In the genomic region with DNA sequence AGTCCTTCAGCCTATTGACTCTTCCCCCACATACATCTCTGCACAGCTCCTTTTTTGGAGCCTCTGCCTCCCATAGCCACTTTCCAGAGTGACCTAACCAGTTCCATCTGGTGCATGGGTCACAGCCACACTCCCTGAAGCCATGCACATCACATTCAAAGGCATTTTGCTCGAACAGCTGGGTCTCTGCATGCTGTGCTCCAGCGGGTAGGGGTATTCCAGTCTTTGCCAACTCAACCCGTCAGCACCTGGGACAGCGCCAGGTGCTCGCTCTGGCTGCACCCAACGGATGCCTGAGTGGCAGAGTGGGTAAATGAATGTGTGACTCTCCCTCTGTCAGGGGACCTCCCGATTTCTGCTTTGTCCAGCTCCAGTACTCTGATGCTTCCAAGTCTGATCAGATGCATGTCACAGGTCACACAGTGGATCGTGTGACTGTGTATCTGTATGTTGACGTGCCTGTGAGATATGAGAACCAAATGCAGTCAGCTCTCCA, we compare ENCODE assay signal across 9 mouse cellular contexts.
DNase-seq lines count a peak whose midpoint lies in the region; ATAC-seq and TF ChIP-seq lines count a peak whose summit lies in the region.
"Had no signal": no experiment of that assay in that cellular context is flagged by ENCODE, and none has a peak within 500 bp of the region (broad histone marks: within the 10 kb centered on the region; RNA-seq: fewer than 3 reads in every experiment).

No protein-coding gene starts in this region.

- no peaks in the 10 kb centered on the region for H3K9me3 ChIP-seq in intestine, embryonic 14.5 days (ENCODE audit: control insufficient read depth, low read length)
- H3K9me3 ChIP-seq in intestine, postnatal 0 days (ENCODE audit: control insufficient read depth) = no peaks in the 10 kb centered on the region
- H3K9me3 ChIP-seq in embryonic facial prominence, embryonic 11.5 days (replicated peaks; ENCODE audit: control insufficient read depth, low read length) = no peaks in the 10 kb centered on the region
- H3K9me3 ChIP-seq: stomach, embryonic 15.5 days had no signal

- H3K27me3 ChIP-seq in intestine, embryonic 14.5 days (replicated peaks; ENCODE audit: control insufficient read depth, insufficient read depth, low read length) = peaks cover 13% of the 10 kb centered on the region
- no peaks in the 10 kb centered on the region for H3K27me3 ChIP-seq in intestine, postnatal 0 days (replicated peaks; ENCODE audit: control insufficient read depth, insufficient read depth, low read length)
- no peaks in the 10 kb centered on the region for H3K27me3 ChIP-seq in Patski
- H3K27me3 ChIP-seq in embryonic facial prominence, embryonic 11.5 days (ENCODE audit: control insufficient read depth, insufficient read depth, low read length) = peaks cover 2% of the 10 kb centered on the region; the same call in 1 of the 2 replicates

- H3K27ac ChIP-seq in intestine, embryonic 14.5 days (ENCODE audit: low read depth) = no peak overlapping the region
- H3K27ac ChIP-seq in intestine, postnatal 0 days (ENCODE audit: low read depth, low read length) = no peak overlapping the region
- no peak overlapping the region for H3K27ac ChIP-seq in embryonic facial prominence, embryonic 11.5 days (replicated peaks; ENCODE audit: low read depth, low read length)
- H3K27ac ChIP-seq: stomach, embryonic 15.5 days had no signal

- WGBS in intestine, embryonic 14.5 days = 14% methylated on average over 9 of the region's 9 CpGs
- WGBS in intestine, postnatal 0 days = 13% methylated on average over 9 of the region's 9 CpGs
- 9% methylated on average over 9 of the region's 9 CpGs for WGBS in embryonic facial prominence, embryonic 11.5 days

- H3K4me1 ChIP-seq in intestine, embryonic 14.5 days (replicated peaks; ENCODE audit: control insufficient read depth, insufficient read depth, low read length) = no peaks in the 10 kb centered on the region
- H3K4me1 ChIP-seq in intestine, postnatal 0 days (replicated peaks; ENCODE audit: control insufficient read depth, insufficient read depth, low read length) = no peaks in the 10 kb centered on the region
- H3K4me1 ChIP-seq in embryonic facial prominence, embryonic 11.5 days (ENCODE audit: control insufficient read depth, insufficient read depth, low read length) = no peaks in the 10 kb centered on the region
- H3K4me1 ChIP-seq: stomach, embryonic 15.5 days had no signal

- peak; percentile 85 for DNase-seq in intestine, embryonic 14.5 days (ENCODE audit: low spot score)
- peak; percentile 31 for DNase-seq in Patski (ENCODE audit: low read depth, low spot score)
- peak; percentile 88 for DNase-seq in embryonic facial prominence, embryonic 11.5 days (ENCODE audit: low spot score)
- DNase-seq in lung, postnatal 10 days = peak; percentile 38
- DNase-seq in gastrocnemius, postnatal 36 days = no peak
- DNase-seq in gastrocnemius, adult 18-20 months (ENCODE audit: low spot score) = no peak

- TF ChIP-seq CTCF in intestine, postnatal 0 days (IDR thresholded peaks at IDR 0.05; ENCODE audit: low read depth) = no peak
- no peak for TF ChIP-seq CTCF in Patski (IDR thresholded peaks at IDR 0.05)

- POLR2A ChIA-PET in Patski (lab: Charles Lee) = no interaction called here

- intact Hi-C loops in gastrocnemius, postnatal 36 days (cut with DNase I) = no loop called here

- no peak overlapping the region for H3K4me3 ChIP-seq in intestine, embryonic 14.5 days (ENCODE audit: low read depth, low read length)
- H3K4me3 ChIP-seq in intestine, postnatal 0 days (ENCODE audit: low read depth, low read length) = no peak overlapping the region
- no peak overlapping the region for H3K4me3 ChIP-seq in embryonic facial prominence, embryonic 11.5 days (ENCODE audit: low read depth, low read length)
- H3K4me3 ChIP-seq: stomach, embryonic 15.5 days had no signal

- ATAC-seq in intestine, embryonic 14.5 days (replicated peaks; ENCODE audit: low FRiP score, low TSS enrichment, low read depth) = no peak
- no peak for ATAC-seq in intestine, postnatal 0 days
- peak; percentile 48 for ATAC-seq in Patski
- ATAC-seq in embryonic facial prominence, embryonic 11.5 days (replicated peaks; ENCODE audit: insufficient number of reproducible peaks, low FRiP score, low TSS enrichment, low read depth) = no peak
- no peak for ATAC-seq in monocyte, adult 5-6 weeks (replicated peaks; ENCODE audit: insufficient number of reproducible peaks, low FRiP score, low TSS enrichment, poor library complexity, severe bottlenecking)

- H3K4me2 ChIP-seq in intestine, embryonic 14.5 days (ENCODE audit: low read length) = no peak overlapping the region
- no peak overlapping the region for H3K4me2 ChIP-seq in intestine, postnatal 0 days (replicated peaks; ENCODE audit: low read depth)
- no peak overlapping the region for H3K4me2 ChIP-seq in embryonic facial prominence, embryonic 11.5 days (ENCODE audit: low read depth, low read length)
- H3K4me2 ChIP-seq: stomach, embryonic 15.5 days had no signal

- no peak overlapping the region for H3K9ac ChIP-seq in intestine, embryonic 14.5 days (ENCODE audit: low read length)
- H3K9ac ChIP-seq in intestine, postnatal 0 days (ENCODE audit: low read depth, low read length) = no peak overlapping the region
- H3K9ac ChIP-seq in embryonic facial prominence, embryonic 11.5 days (replicated peaks; ENCODE audit: low read length) = no peak overlapping the region
- H3K9ac ChIP-seq: stomach, embryonic 15.5 days had no signal

- in situ Hi-C loops in Patski (cut with MboI; ENCODE audit: low pct_unique_long_range_greater_than_20kb) = no loop called here

- CTCF ChIA-PET in Patski (lab: Charles Lee) = no interaction called here

- no peaks in the 10 kb centered on the region for H3K36me3 ChIP-seq in intestine, embryonic 14.5 days (ENCODE audit: control insufficient read depth, insufficient read depth, low read length)
- no peaks in the 10 kb centered on the region; the same call in 1 of the 2 replicates for H3K36me3 ChIP-seq in intestine, postnatal 0 days (ENCODE audit: control insufficient read depth, insufficient read depth)
- no peaks in the 10 kb centered on the region for H3K36me3 ChIP-seq in embryonic facial prominence, embryonic 11.5 days (replicated peaks; ENCODE audit: control insufficient read depth, insufficient read depth, low read depth, low read length)
- H3K36me3 ChIP-seq: stomach, embryonic 15.5 days had no signal

Comparison
In these comparisons a context has a peak if more than half of its experiments do, and no peak if none do; other contexts are left out.
1. DNase-seq: peak in intestine, embryonic 14.5 days (single experiment), Patski (single experiment), embryonic facial prominence, embryonic 11.5 days (single experiment) and lung, postnatal 10 days (single experiment); none in gastrocnemius, postnatal 36 days (0 of 2) and gastrocnemius, adult 18-20 months (single experiment).